Mouse (Mus musculus) G1E (cell line): Measurements from ENCODE around the gene Calhm5. TPM values are rescaled to one million over a fixed set of nuclear protein-coding genes. Genes with fewer than 3 reads are reported as not detected.

ENCODE experiments used
- ATAC-seq: 2 replicates; pipeline ENCODE4 v1.8.0; 2016; ENCODE audit warnings: mild to moderate bottlenecking; ENCODE audit not compliant: insufficient number of reproducible peaks, poor library complexity, low FRiP score, severe bottlenecking; ENCODE audit errors: extremely low read depth
- DNase-seq: peaks from one replicate; pipeline ENCODE4 v3.0.0; 2012; ENCODE audit warnings: low spot score
- H3K27me3 ChIP-seq: 2 replicates; pipeline ENCODE4 v1.6.1; 2012; ENCODE audit warnings: mild to moderate bottlenecking, low read length, inconsistent platforms; ENCODE audit not compliant: insufficient read depth
- H3K36me3 ChIP-seq: replicated peaks from 2 replicates; pipeline ENCODE3; 2012; ENCODE audit warnings: mild to moderate bottlenecking, inconsistent platforms
- H3K4me1 ChIP-seq: 2 replicates; pipeline ENCODE4 v1.6.1; 2012; ENCODE audit warnings: low read depth, low read length, inconsistent platforms, mixed read lengths; ENCODE audit not compliant: insufficient read depth
- H3K4me3 ChIP-seq: 2 replicates; pipeline ENCODE4 v1.5.1; 2012; ENCODE audit warnings: low read depth, mild to moderate bottlenecking, inconsistent platforms, low read length, moderate library complexity, mixed read lengths
- H3K9me3 ChIP-seq: replicated peaks from 2 replicates; pipeline ENCODE4 v1.6.1; 2012; ENCODE audit warnings: inconsistent platforms
- CTCF ChIP-seq: IDR thresholded peaks from 2 replicates; pipeline ENCODE4 v1.5.1; 2012; ENCODE audit warnings: low read depth, low read length, inconsistent platforms, mixed read lengths
- GATA1 ChIP-seq: IDR thresholded peaks from 2 replicates; pipeline ENCODE4 v1.6.1; 2012; ENCODE audit warnings: borderline replicate concordance, low read length, inconsistent platforms, mixed read lengths
- GATA2 ChIP-seq: IDR thresholded peaks from 2 replicates; pipeline ENCODE4 v1.6.1; 2012; ENCODE audit warnings: low read depth, low read length, inconsistent platforms, borderline replicate concordance
- POLR2AphosphoS5 ChIP-seq: IDR thresholded peaks from 2 replicates; pipeline ENCODE4 v1.6.1; 2012; ENCODE audit warnings: low read depth, low read length, inconsistent platforms; ENCODE audit not compliant: insufficient replicate concordance
- TAL1 ChIP-seq: conservative IDR thresholded peaks from 2 replicates; pipeline ENCODE4 v1.6.1; 2012; ENCODE audit warnings: low read depth, low read length, inconsistent platforms, mixed read lengths
- polyA plus RNA-seq: library from polyadenylated mRNA; stranded (reverse); fragments of >175 nt; gene quantifications from 2 replicates; pipeline ENCODE4 v1.2.3, GENCODE M21; 2012
- total RNA-seq, 2 experiments: library from RNA; stranded (forward) in 1 of 2; stranded (reverse) in 1 of 2; fragments of 200-1000 nt in 1 of 2; fragments of >200 nt in 1 of 2; fragmentation: Nextera tagmentation in 1 of 2; gene quantifications; 2 replicates each; pipeline ENCODE4 v1.2.3; 2014 to 2017

Gene Calhm5
- total and polyA plus RNA-seq, 3 experiments = 0.05 TPM; not detected in 2

DNA sequence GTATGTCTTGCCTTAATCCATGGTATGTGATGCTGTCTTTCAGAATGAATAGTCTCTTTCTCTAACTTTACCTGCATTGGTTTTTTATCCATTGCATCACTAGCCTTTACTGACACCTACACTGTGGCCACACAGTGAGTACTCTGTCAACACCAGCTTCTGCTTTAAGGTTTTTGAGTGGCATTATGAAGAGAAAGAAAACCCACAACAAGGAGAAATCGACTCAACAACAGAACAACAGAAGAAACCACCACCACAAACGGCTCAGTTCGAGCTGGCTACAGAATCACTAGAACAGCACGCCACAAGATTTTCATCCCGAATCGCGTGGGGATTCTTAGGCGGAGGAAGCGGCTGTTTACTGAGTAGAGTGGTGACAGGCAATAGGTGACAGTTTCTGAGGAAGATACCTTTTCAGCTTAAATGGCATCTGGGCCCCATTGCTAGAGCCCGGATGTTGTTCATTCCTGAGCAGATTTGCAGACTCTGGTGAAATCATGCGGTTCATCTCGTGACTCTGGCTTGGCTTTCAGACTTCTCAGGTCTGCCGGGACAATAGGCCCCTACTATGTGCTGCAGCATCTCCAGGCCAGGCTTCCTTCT is 14.6 kb upstream of the Calhm5 start:
- ATAC-seq (no peak), DNase-seq (no peak)
- Histone ChIP-seq H3K9me3 (no peaks in the 10 kb centered on the region), H3K36me3 (no peaks in the 10 kb centered on the region), H3K27me3 (no peaks in the 10 kb centered on the region), H3K4me1 (no peaks in the 10 kb centered on the region), H3K4me3 (no peak overlapping the region)
- TF ChIP-seq TAL1 = no peak
- no peak for TF ChIP-seq GATA1
- no peak for TF ChIP-seq CTCF
- no peak for TF ChIP-seq POLR2AphosphoS5
- no peak for TF ChIP-seq GATA2

DNA sequence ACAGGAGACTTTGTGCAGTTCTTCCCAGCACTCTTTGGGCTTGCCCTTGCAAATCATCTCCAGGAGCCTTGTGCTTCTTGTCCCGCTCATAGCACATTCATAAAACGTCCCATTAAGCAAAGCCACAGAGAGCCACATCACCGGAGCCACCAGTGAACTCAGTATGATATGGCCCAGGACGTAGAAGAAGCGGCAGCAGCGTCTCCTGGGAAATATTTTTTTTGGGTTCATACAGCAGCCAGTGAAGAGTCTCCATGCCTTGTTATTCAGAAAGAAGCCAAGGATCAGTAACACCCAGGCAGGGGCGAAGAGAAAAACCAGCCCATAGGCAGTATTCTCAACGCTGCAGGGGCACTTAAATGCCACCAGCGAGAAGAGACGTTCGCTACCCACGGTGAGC is 355 bp downstream of the Calhm5 start:
- Histone ChIP-seq H3K4me3 (no peak overlapping the region), H3K9me3 (no peaks in the 10 kb centered on the region), H3K4me1 (no peaks in the 10 kb centered on the region), H3K27me3 (no peaks in the 10 kb centered on the region), H3K36me3 (no peaks in the 10 kb centered on the region)
- no peak for DNase-seq
- ATAC-seq = no peak
- no peak for TF ChIP-seq POLR2AphosphoS5

DNA sequence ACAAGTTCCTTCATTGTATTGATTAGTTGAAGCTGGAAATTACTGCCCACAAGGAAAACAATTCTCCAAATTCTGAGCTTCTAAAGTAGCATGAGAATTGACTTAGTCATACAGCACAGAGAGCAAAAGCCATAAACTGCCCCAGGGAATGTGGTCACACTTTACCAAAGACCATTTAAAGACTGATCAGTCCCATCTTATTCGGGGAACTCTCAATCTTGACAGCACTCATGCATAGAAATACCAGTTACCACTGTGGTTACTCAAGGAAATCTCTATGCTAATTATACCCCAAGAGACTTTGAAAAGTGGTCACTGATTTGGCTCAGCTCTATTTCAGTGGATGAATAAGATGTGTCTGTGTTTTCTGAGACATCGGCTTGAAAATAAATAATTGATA is 1.2 kb downstream of the Calhm5 start:
- no peaks in the 10 kb centered on the region for H3K4me1 ChIP-seq
- H3K36me3 ChIP-seq = no peaks in the 10 kb centered on the region
- no peaks in the 10 kb centered on the region for H3K9me3 ChIP-seq
- no peaks in the 10 kb centered on the region for H3K27me3 ChIP-seq
- no peak for ATAC-seq
- TF ChIP-seq GATA2 (no peak), GATA1 (no peak), POLR2AphosphoS5 (no peak), TAL1 (no peak), CTCF (no peak)
- H3K4me3 ChIP-seq = no peak overlapping the region
- DNase-seq = no peak

DNA sequence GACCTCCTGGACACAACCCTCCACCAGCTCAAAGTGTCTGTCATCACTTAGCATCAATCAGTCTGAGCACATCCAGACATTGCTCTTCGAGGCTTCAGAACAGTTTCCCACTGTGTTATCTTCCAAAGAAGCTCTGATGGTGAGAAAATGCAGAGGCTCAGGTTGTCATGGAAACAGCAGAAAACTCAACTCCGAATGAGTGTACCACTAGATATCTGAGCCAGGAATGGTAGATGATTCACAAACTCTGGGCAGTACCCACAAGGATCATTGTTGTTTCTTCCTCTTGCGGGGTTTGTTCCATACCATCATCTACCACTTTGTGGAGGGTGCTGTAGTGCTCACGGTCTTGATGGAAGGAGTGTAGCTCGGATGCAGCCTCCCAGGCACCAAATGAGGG is 4.4 kb downstream of the Calhm5 start:
- H3K36me3 ChIP-seq = no peaks in the 10 kb centered on the region
- no peak for ATAC-seq
- no peaks in the 10 kb centered on the region for H3K4me1 ChIP-seq
- H3K4me3 ChIP-seq = no peak overlapping the region
- H3K9me3 ChIP-seq = no peaks in the 10 kb centered on the region
- no peak for DNase-seq
- no peak for TF ChIP-seq CTCF
- TF ChIP-seq TAL1 = no peak
- no peak for TF ChIP-seq GATA1
- TF ChIP-seq POLR2AphosphoS5 = no peak
- no peak for TF ChIP-seq GATA2
- no peaks in the 10 kb centered on the region for H3K27me3 ChIP-seq

DNA sequence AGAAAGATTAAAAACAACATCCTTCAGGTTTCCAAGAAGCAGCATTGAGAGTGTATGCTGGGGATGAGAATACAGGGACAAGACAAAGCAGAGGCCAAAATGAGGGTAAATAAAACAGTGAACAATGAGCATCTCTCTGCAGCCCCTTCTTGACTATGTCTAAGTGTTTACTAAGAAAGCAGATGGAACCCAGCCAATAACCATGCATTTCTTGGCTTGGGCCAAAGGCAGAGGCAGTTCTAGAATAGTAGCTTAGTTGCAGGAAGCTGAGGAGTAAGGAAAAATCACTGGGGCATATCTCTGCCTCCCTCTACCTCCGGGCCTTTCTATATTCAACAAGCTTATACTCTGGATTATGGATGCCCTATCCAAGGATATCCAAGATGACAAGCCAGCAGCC is 5.8 kb downstream of the Calhm5 start:
- no peaks in the 10 kb centered on the region for H3K27me3 ChIP-seq
- no peak for DNase-seq
- no peaks in the 10 kb centered on the region for H3K4me1 ChIP-seq
- no peak for ATAC-seq
- TF ChIP-seq TAL1 = no peak
- H3K9me3 ChIP-seq = no peaks in the 10 kb centered on the region
- H3K4me3 ChIP-seq = no peak overlapping the region
- no peaks in the 10 kb centered on the region for H3K36me3 ChIP-seq

DNA sequence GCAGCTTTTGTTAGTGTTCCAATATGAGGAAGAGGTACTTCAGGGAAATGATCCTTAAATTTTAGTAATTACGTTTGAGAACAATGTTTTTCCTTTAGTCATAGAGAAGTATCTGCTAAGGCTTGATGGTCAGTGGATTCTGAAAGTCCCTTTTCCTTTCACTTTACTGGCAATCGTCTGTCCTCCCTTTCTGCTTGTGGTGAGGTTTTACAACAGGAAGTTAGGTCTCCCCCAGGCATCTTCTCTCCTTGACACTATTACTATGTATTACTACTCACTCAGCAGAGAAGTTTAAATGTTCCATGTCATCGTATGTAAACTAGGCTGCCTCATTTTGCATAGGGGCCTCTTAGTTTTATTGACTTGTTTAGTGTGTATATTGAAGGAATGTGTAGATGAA is 6.8 kb downstream of the Calhm5 start:
- no peaks in the 10 kb centered on the region for H3K36me3 ChIP-seq
- ATAC-seq (no peak), DNase-seq (no peak)
- no peaks in the 10 kb centered on the region for H3K9me3 ChIP-seq
- no peak for TF ChIP-seq CTCF
- no peak for TF ChIP-seq POLR2AphosphoS5
- TF ChIP-seq TAL1 = no peak
- TF ChIP-seq GATA1 = no peak
- TF ChIP-seq GATA2 = no peak
- no peak overlapping the region for H3K4me3 ChIP-seq
- no peaks in the 10 kb centered on the region for H3K4me1 ChIP-seq
- no peaks in the 10 kb centered on the region for H3K27me3 ChIP-seq

DNA sequence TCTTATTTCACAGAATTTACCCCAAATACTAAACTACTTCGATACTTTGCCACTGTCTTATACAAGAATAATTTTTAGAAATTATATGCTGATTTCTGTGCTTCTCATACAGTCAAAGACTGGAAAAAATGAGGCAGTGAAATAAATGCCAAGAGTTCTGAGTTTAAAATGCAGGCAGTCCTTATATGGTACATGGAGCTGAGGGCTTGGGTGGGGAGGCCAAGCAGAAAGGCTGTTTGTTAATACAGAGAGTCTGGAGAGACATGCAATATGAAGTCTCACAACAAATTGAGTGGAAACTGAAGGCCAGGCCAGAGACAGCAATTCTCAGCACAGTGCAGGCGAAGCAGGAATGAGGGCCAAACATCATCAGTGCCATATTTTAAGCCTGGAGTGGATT is 7.8 kb downstream of the Calhm5 start:
- Histone ChIP-seq H3K36me3 (no peaks in the 10 kb centered on the region), H3K27me3 (no peaks in the 10 kb centered on the region), H3K4me3 (no peak overlapping the region), H3K9me3 (no peaks in the 10 kb centered on the region), H3K4me1 (no peaks in the 10 kb centered on the region)
- no peak for DNase-seq
- no peak for ATAC-seq
- TF ChIP-seq CTCF = no peak
- no peak for TF ChIP-seq GATA2
- TF ChIP-seq POLR2AphosphoS5 = no peak
- TF ChIP-seq TAL1 = no peak
- no peak for TF ChIP-seq GATA1
